Mouse (Mus musculus) urinary bladder, postnatal 4 days (tissue): Measurements from ENCODE around the gene Zfp362.

Source experiments
- DNase-seq, 2 experiments: peaks; one replicate each; pipeline ENCODE4 v3.0.0; 2021 to 2022; ENCODE audit warnings: low spot score in 2 of 2

Zfp362 gene

DNA sequence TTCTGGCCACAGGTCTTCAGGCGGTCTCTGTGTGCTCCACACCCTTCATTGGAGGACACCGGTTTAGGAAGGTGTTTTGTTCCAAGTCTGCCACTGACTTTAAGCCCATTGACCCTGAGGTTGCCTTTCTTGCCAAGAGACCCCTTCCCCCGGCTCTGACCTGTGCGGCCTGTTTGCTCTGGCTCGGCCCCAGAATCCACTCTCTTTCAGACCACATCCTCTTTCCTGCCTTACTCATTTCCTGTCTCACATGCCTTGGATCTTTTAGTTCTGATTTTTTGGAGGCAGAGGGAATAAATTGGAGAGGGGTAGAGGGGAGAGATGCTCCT is 76.2 kb downstream of the Zfp362 start:
- DNase-seq: no peak

DNA sequence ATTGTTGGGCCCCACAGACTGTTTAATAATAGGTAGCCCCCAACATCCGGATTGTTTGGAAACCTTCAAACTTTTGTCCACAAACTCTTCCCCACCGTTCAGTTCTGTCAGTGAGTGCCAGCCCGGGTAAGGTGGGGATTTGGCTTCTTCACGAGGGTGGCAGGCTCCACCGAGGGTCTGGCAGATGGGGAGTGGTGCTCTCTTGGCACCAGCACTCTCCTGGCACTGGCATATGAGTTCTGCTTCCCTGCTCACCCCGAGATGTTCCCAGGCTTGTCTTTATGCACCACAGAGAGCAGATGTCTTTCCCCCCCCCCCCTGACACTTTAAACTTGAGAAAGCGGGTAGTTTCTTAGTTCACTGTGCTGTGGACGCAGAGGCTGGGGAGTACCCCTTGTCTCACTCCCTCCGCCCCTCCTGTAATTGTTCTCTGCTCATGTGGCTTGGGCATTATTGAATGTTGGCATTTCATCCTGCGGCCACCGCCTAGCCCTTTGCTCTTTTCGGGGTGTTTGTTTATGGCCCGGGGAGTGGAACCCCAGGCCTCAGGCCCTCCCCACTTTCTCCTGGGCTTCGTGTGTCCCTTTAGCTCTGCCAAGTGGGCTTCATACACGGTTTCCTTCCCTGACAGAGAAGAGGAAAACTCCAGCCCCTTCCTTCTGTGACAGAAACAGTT is 76.7 kb downstream of the Zfp362 start:
- DNase-seq: no peak

DNA sequence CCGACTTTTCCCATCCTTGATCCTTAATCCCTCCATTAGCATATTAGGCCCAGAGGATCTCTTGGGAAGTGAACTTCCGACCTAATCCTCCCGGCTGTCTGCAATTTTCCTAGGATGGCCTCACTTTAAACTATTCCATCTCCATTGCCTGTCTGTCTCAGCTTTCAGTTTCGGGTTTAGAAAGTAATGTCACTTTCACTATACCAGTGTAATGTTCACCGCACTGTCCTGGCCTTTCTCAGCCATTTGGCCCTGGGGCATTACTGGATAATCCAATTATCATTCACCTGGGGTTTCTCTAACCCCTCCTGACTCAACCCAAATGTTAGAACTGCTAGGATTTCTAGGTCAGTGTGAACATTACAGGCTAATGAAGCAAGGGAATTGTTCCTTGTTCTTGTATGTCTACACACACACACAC is 77.4 kb downstream of the Zfp362 start:
- DNase-seq: no peak

DNA sequence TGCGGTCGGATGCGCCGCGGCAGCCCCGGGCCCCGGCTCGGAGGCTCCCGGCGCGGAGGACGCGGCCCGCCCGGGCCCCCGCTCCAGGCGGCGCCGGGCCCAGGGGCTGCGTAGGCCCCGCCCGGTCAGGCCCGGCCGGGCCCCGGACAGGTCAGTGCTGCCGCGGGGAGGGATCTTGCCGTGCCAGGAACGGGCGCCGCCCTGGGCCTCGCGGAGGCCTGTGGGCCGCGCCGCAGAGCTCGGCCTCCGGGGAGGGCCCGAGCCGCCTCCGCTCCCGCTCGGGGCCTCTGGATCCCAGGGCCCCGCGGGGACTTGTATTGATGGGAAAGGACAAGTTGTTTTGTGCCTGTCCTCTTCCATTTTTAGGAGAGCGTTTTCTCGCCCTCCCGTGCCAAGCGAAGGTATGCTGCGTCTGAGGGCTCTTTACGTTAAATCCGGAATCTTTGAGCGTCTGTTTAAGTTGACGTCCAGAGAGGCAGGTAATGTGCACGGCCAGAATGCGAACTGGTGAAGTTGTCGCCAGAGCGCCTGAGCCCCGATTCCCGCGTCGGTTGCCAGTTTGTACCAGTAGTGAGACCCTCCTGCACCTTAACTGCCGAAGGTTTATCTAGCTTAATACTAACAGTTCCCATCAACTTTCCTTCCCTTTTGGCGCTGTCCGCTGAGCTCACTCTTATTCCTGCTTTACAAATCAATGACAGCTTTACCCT is 78.0 kb downstream of the Zfp362 start:
- no peak for DNase-seq

DNA sequence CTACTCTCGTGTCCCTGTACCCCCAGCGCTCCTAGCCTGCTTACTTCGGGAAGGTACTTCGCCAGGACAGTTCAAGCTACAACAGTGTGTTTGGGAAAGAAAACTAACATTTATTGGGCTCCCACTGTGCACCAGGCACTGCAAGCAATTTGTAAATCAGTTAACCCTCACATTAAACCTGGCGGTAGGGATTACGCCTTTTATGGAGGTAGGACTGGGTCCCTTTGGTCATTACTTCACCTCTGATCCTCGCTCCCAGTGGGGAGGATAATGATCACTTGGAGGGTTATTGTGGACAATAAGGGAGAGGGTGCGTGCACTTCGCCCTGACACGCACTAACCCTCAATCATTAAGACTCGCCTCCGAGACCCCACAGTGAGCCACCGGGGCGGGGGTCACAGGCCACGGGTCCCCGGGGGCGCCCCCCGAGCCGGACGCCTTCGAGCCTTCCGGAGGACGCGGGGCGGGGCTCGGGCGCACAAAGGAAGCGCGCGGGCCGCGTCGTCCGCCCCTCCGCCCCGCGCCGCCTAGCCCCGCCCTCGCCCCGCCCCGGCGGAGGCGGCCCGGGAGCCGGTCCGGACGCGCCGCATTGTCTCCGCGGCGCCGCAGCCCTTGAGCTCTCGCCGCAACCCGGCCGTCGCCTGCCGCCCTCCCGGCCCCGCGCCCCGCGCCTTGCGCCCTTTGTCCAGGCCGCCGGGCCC is 78.7 kb downstream of the Zfp362 start:
- peak; percentile 78 to 81 for DNase-seq

DNA sequence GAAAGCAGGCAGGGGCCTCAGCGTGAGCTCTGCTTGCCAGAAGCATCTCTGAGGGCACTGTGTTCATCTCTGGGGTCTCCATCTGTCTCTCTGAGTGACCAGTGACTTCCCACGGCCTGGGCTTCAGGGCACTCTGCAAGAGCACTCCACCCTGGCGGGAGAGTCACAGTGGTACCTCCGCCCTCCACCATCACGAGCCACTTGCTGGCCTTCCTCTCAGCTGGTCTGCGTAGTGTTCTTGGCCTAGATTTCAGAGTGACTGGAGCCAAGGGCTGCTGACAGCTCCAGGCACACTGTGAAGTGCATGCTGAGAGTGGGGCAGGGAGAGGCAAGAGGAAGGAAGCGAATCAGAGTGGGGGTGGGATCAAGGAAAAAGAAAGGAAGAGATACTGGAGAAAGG is 81.8 kb downstream of the Zfp362 start:
- DNase-seq: no peak

DNA sequence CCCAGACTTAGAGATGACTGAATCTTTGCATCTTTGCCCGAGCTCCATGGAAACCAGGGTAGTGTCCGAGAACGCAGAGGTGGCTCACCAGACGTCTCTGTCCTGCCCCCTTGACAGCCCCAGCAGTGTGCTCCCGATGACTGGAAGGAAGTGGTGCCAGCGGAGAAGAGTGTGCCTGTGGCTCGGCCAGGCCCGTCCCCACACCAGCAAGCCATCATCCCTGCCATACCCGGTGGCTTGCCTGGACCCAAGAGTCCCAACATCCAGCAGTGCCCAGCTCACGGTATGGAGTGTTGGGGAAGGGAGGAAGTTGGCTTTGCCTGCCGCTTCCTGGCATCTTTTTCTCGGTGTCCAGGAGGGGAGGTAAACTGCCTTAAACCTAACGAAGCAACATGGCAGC is 82.4 kb downstream of the Zfp362 start:
- DNase-seq: no peak
